Mouse (Mus musculus) spleen, embryonic (tissue): ENCODE data around the gene Eef2kmt.
"Not testable (repeated sequence)": the region's sequence is repeated elsewhere in the genome, so short reads cannot be mapped to it uniquely, and the experiment has no call there.

Experiments
- CTCF ChIA-PET: fragments of 350-600 bp; sonication (Branson Sonifier 250); formaldehyde crosslinking; loops from one replicate; lab custom pipeline; 2022; lab: Charles Lee

Gene Eef2kmt

DNA sequence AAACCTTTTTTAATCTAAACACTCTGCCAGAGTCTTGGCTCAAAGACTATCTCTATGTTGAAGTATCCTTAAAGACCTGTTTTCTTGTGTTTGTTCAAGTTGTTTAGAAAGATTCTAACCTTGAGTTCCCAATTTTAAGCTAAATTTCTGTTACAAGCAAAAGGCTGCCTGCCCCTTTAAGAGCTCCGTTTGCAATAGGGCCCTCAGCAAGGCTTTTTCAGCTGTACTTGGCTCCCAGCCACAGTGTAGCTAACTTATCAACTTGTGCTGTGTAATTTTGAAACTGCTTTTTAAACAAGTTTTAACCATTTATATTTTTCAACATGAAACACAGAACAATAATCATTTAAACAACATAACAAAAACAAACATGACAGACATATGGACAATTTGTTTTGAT is 29.2 kb downstream of the Eef2kmt start:
- CTCF ChIA-PET, result not testable (repeated sequence)

DNA sequence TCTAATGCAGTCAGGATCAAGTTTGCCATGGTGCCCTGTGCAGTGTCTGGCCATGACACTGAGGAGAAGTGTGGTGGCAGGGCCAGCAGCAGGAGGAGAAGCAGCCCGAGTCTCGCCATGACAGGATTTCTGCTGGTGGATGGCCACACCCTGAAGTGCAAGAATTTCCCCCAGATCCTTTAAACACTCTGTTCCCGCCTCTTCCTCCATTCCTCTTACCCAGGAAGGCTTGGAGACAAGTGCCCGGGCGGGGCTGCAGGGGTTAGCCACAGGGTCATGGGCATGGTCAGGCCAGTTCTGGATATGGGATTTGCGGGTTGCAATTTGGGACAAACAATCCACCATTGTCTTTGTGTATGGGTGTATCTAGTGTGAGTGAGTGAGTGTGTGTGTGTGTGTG is 33.6 kb downstream of the Eef2kmt start, which contains the start of gene AU021092:
AU021092 (minus strand) TSS at position 160 of the 400 bp plus-strand sequence.
- CTCF ChIA-PET, result interaction anchor here (0.6 kb wide), 1 partner anchor 9 kb away, joined by 3 read pairs; no protein-coding TSS in a partner anchor

DNA sequence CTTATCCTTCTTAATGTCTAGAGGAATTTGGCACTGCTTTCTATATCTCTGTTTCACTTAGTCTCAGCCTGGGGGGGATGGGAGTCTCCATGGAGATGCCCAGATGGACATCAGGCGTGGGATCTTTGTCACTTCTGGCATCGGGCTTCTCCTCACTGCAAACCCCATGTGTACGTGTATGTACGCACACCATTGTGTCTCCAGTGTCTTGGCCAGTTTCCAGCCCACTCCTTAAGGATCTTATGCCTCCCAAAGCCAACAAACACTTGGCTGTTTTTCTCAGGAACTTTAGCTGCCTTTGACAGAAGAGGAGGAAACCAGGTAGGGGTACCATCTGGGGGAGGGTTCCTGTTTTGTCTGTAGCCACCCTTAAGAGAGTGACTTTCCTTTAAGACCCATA is 34.4 kb downstream of the Eef2kmt start:
- CTCF ChIA-PET, result no interaction called here

DNA sequence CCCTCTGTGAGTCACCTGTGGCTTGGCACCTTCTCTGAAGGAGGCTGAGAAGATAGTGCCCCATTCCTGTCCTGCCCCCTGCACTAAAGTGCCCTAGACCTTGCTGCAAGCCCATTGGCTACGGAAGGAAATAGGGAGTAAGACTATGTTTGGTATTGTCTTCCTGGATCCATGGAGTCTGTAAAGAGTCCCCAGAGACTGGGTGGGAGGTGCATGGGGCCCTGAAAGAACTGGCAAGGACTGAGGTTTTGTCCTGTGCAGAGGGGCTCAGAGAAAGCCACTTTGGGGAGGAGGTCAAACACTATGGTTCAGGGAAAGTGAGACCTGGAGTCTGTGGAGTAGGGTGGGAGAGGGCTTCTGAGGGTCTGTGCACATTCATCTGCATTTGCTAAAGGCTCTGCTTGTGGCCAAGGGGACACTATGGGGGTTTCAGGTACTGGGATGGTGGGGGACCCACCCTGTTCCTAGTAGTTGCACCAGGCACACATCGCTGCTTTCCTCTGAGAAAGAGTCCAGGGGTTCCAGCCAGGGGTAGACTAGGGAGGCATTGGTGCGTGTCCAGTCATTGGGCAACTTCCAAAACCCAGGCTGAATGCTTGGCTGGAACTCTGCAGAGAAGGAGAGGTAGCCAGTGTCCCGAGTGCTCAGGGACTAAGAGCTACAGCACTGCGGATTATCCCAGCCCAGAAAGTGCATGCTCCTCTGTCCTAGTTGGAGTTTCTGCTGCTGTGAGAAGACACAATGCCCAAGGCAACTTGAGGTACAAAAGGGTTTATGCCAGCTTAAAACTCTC is 38.2 kb downstream of the Eef2kmt start:
- CTCF ChIA-PET, result no interaction called here

DNA sequence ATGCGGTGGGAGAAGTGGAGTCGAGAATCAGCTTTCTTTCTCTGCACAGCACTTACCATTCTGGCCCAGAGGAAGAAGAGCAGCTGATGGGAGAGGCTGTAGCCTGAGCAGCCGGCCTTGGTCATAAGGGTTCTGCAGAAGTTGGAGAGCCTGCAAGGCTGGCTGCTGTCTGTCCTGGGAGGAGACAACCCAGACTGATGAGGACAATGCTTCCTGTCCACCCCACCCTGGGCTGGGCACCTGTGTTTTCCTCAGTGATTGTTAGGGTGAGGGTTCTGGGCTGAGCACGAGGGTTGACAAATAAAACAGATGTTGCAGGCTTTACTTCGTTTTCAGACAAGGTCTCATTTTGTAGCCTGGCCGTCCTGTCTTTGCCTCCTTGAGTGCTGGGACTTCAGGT is 39.1 kb downstream of the Eef2kmt start:
- CTCF ChIA-PET, result no interaction called here

DNA sequence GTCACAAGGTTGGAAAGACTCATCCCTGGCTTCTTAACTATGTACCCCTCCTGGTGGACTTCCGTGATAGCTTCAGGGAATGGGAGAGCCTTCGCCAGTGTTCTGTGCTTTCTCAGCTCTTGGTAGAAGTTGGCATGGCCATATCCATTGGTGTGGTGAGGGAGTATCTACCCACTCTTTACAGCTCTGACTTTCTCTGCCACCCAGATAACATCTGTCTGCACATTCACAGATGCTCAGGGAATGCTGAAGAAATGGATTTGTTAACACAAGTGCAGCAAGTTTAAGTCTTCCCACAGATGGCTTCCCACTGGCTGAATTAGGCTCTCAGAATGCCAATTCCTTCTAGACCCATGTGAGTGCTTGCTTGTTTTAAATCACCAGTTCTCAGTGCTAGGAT is 41.7 kb downstream of the Eef2kmt start:
- CTCF ChIA-PET, result no interaction called here

DNA sequence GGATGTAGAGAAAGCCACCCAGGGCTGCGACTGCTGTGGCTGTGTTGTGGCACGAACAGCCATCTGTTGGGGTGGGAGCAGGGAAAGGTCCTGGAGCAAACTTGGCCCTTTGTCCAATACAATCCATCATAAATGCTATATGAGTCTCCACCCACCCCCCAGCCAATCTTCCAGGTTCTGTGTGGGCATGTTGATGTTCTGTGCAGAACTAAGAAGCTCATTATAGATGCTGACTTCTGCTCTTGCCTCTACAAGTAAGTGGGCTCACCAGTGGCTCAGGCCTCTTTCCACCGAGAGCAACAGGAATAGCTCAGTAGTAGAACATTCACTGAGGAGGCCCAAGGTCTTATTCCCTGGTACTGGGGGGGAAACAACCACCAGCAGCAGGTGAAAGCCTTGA is 43.6 kb downstream of the Eef2kmt start:
- CTCF ChIA-PET, result interaction anchor here (0.6 kb wide), 1 partner anchor 15 kb away, joined by 3 read pairs; no protein-coding TSS in a partner anchor

DNA sequence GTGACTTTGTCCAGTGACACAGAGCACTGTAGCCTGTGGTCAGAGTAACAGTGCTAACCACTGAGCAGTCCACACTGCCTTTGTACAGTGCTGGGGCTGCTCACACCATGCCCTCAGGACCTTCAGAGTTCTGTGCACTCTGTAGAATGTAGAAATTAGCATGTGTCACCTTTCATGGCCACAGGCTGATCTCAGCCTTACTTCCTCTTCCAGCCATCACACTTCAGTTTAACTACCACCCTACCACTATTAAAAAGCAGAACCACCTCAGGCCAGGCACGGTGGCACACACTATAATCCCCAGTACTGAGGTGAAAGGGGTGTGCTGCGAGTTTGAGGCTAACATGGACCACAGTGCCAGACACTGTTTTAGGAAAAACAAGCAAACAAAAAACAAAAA is 45.4 kb downstream of the Eef2kmt start:
- CTCF ChIA-PET, result no interaction called here

DNA sequence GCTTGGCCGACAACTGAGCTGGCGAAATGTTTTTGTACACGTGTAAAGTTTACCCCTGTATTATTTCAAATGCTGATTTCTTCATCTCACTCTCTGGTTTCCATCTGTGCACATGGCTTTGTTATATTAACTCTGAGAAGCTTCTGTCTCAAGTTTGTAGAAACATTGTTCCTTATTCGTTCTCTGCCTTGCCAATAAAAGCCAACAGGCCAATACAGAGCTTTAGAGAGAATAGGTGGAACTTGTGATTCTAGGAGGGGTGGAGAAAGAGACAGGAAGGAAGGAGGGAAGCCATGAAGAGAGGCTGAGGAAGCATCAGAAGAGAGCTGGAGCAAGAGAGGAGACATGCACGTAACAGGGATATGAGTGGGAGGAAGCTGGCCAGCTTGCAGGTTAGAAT is 49.7 kb downstream of the Eef2kmt start:
- CTCF ChIA-PET, result no interaction called here

DNA sequence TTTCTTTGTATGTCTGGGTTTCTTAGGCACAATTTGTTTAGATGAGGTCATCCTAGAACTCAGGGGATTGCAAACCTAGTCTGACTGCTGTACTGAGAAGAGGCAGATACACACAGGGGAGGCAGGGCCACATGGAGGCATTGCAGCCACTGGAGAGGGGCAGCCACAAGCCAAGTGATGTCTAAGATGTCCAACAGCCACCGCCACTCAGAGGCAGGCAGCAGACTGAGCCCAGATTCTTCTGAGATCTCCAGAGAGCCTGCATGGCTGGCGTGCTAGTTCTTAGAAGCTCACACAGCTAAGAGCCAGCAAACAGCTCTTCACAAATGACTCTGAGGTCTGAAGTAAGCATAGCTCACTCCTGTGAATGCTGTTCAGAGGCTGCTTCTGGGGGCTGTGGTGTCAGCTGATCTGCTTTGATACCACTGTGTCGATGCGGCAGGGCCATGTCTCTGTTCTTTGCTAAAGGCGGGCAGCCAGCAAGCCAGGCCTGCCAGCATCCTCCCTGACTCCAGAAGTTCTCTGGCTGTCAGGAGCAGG is 50.3 kb downstream of the Eef2kmt start:
- CTCF ChIA-PET, result no interaction called here

DNA sequence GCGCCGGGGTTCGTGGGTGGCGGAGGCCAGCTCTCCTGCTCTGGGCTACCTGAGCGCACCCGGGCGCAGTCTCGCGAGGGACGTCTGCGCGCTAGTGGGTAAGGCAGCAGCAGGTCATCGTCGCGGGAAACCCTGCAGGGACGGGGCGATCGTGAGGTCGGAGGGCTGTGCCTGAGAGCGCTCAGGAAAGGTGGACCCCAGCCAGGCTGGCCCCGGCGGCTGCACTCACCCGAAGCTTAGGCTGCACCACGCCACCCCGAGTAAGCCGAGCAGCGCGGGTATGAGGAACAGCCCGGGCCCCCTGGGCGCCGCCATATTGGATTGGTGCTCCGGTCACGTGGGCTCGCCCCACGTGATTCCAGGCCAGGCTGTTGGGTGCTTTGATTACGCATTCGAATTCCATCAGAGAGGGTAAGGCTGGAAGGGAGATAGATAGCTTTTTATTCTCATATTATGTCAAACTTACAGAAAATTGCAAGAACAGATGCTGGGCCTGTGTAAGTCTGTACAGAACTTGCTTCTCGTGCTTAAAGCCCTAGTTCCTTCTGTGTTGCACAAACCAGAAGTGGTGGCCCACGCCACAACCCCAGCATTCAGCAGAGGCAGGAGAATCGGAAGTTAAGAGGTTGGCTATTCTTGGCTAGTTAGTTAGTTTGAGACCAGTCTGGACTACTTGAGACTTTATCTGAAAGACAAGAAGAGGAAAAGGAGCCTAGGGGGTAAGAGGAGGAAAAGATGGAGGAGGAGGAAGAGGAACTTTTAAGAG is 51.9 kb downstream of the Eef2kmt start, which contains the start of gene Nagpa:
Nagpa (minus strand) TSS at position 345 of the 766 bp plus-strand sequence.
- CTCF ChIA-PET, result no interaction called here

DNA sequence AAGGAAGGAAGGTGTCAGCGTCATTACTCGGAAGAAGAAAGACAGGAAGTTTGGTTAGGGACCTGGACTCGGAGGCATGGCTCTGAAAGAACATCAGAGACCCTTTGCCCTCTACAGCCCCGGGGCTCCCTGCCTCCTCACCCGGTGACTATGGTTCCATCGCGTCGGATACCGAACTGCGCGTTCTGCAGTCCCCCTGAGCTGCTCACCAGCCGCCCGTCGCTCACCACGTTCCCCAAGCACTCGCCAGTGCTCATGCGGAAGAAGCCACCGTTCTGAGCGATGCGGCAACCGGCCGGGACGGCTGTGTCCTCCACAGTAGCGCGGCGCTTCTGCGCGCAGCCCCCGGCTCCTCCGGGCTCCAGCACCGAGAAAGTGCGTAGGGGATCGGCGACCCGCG is 52.6 kb downstream of the Eef2kmt start:
- CTCF ChIA-PET, result interaction anchor here (1.3 kb wide), 1 partner anchor 44 kb away, joined by 4 read pairs; no protein-coding TSS in a partner anchor

DNA sequence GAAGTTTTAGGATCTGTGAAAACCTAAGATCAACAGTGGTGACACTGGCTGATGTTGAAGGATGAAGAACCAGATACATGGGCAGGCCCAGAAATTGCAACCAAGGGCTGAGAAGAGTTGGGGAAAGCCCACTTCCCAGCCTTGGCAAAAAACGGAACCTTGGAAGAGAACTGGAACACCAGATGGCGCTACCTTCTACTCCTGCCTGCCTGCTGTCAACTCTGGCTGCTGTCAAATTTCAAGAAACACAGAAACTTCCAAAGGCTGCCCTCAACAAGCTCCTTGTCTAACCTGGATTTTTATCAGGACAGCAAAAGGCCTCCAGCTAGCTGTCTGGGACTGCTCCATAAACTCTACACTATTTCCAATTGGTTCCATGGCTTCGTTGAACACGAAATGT is 53.1 kb downstream of the Eef2kmt start:
- CTCF ChIA-PET, result interaction anchor here (1.3 kb wide), 1 partner anchor 45 kb away, joined by 4 read pairs; no protein-coding TSS in a partner anchor

DNA sequence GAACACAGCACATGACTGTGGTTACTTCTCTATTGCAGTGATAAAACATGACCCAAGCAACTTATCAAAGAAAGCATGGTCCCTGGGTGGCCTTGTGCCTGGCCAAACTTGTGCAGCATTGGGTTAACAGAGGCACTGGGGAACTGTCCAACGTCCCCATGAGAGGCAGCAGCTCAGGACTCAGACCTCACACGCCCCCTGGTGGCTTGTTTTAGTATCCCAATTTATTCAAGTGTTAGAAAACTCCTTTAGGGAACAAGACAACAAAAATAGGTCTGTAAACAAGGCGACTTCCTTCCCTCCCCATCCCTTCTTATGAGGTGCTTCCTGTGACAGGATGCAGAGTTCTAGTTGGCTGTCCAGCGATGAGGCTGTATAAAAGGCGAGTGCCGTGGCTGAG is 60.7 kb downstream of the Eef2kmt start:
- CTCF ChIA-PET, result no interaction called here
